Mouse (Mus musculus): ENCODE data around the gene Amt. TPM values are rescaled to one million over a fixed set of nuclear protein-coding genes. Genes with fewer than 3 reads are reported as not detected.

Gene Amt
- total RNA-seq, 2 experiments from 2014 or later, result 0.82 to 2.4 TPM

- peak; percentile 12 for DNase-seq
These were observed 43.2 kb downstream of the Amt start for GRCm38 (mm10) chr9:108339886-108340257.

GRCm38 (mm10) chr9:108340258-108341138 lies 43.8 kb downstream of the Amt start:
- DNase-seq, result no peak

DNA sequence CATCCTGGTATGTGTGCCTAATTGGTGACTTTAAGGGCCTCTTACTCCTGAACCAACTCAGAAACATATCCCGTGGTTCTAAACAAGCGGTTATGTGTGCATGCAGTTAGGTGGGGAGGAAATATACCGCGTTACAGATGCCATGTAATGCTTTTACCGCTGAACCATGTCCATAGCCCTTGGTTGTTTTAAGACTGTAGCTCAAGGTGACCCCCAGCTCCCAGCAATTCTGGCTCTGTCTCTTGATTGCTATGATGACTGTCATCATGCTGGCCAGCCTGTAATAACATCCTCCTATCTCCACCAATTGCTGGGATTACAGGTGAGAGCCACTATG lies 44.5 kb downstream of the Amt start:
- no peak for DNase-seq

- DNase-seq, result no peak
These were observed 45.1 kb downstream of the Amt start for GRCm38 (mm10) chr9:108341801-108342200.

DNA sequence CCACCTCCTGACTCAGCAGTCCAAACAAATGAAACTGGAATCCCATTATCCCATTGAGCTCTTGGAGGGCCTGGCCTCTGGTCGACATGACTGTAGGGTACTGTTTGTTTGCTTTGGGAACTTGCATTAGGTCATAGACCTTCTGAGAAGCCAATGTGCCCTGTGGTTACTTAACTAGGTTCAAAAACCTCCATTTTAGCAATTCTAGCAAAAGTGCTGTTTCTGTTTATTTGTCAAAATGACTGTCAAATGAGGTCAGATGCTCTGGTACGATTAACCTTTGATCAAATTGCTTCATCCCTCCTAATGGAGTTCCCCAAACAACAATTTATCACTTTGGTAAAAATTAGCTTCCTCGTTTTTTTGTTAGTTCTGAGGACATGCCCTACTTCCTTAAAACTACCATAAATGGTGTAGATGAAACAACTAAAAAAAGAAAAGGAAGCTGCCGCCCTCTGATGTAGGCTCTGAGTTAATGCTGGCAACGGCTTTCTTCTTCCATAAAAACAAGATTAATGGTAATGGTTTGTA lies 45.7 kb downstream of the Amt start:
- DNase-seq, result no peak

DNA sequence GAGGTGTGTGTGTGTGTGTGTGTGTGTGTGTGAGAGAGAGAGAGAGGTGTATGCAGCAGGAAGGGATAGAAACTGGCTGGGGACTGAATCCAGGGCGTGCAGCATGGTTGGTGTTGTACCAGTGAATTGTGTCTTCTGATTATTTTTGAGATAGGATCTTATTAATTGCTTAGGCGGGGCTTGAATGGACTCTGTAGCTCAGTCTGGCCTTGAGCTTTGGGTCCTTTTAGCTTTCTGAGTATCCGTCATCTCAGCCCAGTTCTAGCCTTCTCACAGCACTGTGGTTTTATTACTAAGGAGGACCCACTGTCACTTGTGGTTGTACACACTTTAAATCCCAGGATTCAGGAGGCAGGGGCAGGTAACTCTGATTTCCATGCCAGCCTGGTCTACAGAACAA lies 46.7 kb downstream of the Amt start:
- DNase-seq, result no peak

DNA sequence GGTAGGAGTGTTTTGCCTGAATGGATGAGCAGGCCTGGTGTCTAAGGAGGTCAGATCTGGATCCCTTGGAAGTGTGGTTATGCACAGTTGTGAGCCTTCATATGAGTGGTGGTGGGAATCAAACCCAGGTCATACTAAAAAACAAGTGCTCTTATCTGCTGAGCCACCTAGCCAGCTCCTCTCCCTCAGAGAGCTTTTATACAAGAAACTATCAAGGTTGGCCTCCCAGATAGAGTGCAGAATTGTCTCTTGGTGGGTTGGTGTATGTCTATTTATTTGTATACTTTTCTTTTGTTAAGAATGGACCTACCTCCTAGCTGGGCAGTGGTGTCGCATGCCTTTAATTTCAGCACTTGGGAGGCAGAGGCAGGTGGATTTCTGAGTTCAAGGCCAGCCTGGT lies 47.2 kb downstream of the Amt start:
- DNase-seq, result no peak

- no peak for DNase-seq
These were observed 47.8 kb downstream of the Amt start for GRCm38 (mm10) chr9:108344471-108344870.

DNA sequence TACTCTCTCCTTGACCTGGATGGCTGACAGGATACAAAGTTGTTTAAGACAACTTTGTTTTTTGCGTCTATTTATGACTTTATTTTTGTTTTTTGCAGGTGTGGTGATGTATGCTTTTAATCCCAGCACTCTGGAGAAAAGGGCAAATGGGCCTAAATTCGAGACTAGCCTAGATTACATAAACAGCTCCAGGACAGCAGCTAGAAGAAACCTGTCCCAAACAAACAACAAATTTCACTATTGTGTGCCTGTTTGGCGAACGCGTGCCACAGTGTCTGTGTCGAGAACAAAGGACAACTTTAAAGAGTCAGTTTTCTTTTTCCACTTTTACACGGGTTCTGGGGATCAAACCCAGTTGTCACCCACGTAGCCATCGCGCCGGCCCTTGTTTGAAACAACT lies 50.4 kb downstream of the Amt start:
- DNase-seq, result no peak

DNA sequence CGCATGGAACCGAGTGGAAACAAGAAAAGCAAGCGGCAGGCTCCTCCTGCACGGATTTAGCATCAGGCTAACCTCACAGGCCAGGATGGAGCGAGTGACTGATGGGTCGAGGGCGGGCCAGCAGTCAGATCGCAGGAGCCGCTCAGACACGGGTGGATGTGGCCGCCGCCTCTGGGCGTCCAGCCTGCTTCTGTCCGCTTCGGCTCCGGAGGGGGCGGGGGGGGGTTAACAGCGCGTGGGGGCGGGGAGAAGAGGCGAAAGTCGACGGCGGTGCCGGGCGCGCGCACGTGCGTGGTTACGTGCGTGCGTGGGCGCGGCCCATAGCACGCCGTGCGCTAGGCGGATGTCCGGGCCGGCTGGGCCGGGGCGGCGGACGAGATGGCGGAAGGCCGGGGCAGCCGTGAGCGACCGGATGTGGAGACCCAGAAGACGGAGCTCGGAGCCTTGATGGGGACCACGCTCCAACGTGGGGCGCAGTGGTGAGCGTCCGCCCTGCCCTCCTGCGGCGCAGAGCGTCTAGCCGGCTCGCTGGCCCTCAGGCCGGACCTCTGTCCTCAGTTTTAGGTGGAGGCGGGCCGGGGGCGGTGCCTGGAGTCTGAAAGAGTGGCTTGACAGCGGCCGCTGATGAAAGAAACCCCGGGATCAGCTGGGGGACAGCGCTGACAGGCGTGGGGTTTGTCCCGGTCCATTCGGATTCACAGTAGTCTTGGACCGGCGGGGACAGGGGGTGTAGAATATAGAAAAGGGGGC lies 51.1 kb downstream of the Amt start, which contains the start of gene Usp4:
Gene Usp4 (plus strand): TSS at position 314 of the 750 bp plus-strand sequence.
- DNase-seq, result peak; percentile 89

- no peak for DNase-seq
These were observed 51.6 kb downstream of the Amt start for GRCm38 (mm10) chr9:108348290-108348680.

- DNase-seq, result no peak
These were observed 53.1 kb downstream of the Amt start for GRCm38 (mm10) chr9:108349727-108350126.

Other genes starting within 250 kb of the Amt start
- 10 to 100 TPM in 1 of 2 experiments, 1 to 10 TPM in 1; 8.6 to 10.6 TPM for gene Gmppb, start 247.6 kb upstream of the Amt start, total RNA-seq (2021)
- 1 to 10 TPM; 2.6 to 3.6 TPM for gene Amigo3, start 243.7 kb upstream of the Amt start, total RNA-seq (2021)
- under 1 TPM in 1 of 2 experiments, not detected in 1; 0.11 TPM for gene Mst1, start 216.4 kb upstream of the Amt start, total RNA-seq (2021)
- gene Rnf123, start 213.5 kb upstream of the Amt start, total RNA-seq (2021), result 100 to 1,000 TPM; 153 to 172 TPM
- 10 to 100 TPM; 33.9 to 36.6 TPM for gene Apeh, start 202.2 kb upstream of the Amt start, total RNA-seq (2021)
- under 1 TPM; 0.47 to 0.54 TPM for gene Bsn, start 106.5 kb upstream of the Amt start, total RNA-seq (2021)
- gene Dag1, start 32.9 kb upstream of the Amt start, total RNA-seq (2021), result 100 to 1,000 TPM; 286 to 307 TPM
- gene Nicn1, start 6.4 kb upstream of the Amt start, total RNA-seq (2021), result 10 to 100 TPM in 1 of 2 experiments, 1 to 10 TPM in 1; 9.2 to 12.8 TPM
- gene Rhoa, start 9.3 kb downstream of the Amt start, total RNA-seq (2021), result 100 to 1,000 TPM; 211 to 226 TPM
- 10 to 100 TPM; 21.7 to 25.0 TPM for gene Tcta, start 9.3 kb downstream of the Amt start, total RNA-seq (2021)
- 100 to 1,000 TPM in 1 of 2 experiments, 10 to 100 TPM in 1; 97.1 to 117 TPM for gene Gpx1, start 42.0 kb downstream of the Amt start, total RNA-seq (2021)
- gene Usp4, start 51.0 kb downstream of the Amt start, total RNA-seq (2021), result 10 to 100 TPM; 63.4 to 71.6 TPM
- gene 1700102P08Rik, start 96.0 kb downstream of the Amt start, total RNA-seq (2021), result under 1 TPM; 0.59 to 0.72 TPM
- under 1 TPM; 0.14 TPM for gene Ccdc36, start 131.6 kb downstream of the Amt start, total RNA-seq (2021)
- gene BC048562, start 139.6 kb downstream of the Amt start, total RNA-seq (2021), result not detected
- gene Ccdc71, start 163.7 kb downstream of the Amt start, total RNA-seq (2021), result 10 to 100 TPM; 20.9 to 21.2 TPM
- 1 to 10 TPM; 8.0 to 8.8 TPM for gene Klhdc8b, start 164.7 kb downstream of the Amt start, total RNA-seq (2021)
- 100 to 1,000 TPM; 156 to 169 TPM for gene Lamb2, start 182.9 kb downstream of the Amt start, total RNA-seq (2021)
- gene Usp19, start 193.7 kb downstream of the Amt start, total RNA-seq (2021), result 100 to 1,000 TPM in 1 of 2 experiments, 10 to 100 TPM in 1; 91.5 to 109 TPM
- gene Qars, start 210.9 kb downstream of the Amt start, total RNA-seq (2021), result 10 to 100 TPM; 77.2 to 78.3 TPM
- 10 to 100 TPM; 67.6 to 81.9 TPM for gene Qrich1, start 220.0 kb downstream of the Amt start, total RNA-seq (2021)

All from gastrocnemius, postnatal 10 days (tissue).